Mouse (Mus musculus): ENCODE data around the gene Gm11756.
"Not testable (repeated sequence)": the region's sequence is repeated elsewhere in the genome, so short reads cannot be mapped to it uniquely, and the experiment has no call there.

DNA sequence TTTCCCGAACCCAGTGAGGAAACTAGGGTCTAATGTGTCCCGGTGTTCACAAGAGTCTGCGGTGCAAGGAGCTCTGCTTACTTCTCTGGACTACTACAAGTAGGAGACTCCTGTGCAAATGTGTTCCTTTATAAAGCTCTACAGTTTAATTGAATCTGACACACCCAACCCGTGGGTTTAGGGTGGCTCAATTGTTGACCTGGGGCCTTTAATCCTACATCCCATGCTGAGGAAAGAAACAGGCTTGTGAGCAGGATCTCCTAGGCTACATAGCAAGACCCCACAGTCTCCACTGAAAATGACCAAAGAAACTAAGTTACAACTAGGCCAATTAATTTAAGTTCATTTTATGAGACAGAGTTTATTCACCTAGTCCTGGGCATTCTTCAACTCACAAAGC, 14.7 kb downstream of the Gm11756 start, which contains the start of gene Gm13871:
- TF ChIP-seq CTCF (IDR thresholded peaks at IDR 0.05; ENCODE audit: low read depth, low read length); GATA1 (IDR thresholded peaks at IDR 0.05; ENCODE audit: borderline replicate concordance, low read length); GATA2 (IDR thresholded peaks at IDR 0.05; ENCODE audit: borderline replicate concordance, low read depth, low read length): not testable (repeated sequence)
